Mouse (Mus musculus): ENCODE data around the gene Fam216a.

DNA sequence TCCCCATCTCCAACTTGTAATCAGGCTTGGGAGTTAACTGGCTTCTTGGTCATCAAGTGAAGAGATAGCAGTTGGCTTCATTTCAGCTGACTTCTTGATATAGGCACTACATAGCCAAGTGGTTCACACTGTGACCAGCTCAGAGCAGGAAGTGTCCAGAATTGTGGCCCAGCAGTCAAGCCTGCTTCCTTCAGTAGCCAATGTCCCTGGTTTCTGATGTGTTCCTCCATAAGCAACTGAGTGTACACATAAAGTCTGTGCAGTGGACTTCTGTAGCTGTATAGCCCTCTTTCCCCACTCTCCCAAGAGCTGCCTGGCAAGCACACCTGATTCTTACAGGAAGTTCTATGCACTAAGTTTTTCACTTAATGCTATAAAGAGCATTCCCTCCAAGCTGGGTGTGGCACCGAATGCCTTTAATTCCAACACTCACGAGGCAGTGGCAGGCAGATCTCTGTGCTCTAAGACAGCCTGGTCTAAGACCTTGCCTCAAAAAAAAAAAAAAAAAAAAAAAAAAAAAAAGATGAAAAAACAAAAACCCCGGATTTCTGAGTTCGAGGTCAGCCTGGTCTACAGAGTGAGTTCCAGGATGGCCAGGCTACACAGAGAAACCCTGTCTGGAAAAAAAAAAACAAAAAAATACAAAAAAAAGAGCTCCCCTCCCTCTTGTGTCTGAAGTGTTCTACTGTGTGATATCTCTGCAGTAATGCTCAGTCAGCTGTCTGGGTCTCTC is 5.1 kb upstream of the Fam216a start:
- TF ChIP-seq CTCF (IDR thresholded peaks at IDR 0.05; ENCODE audit: control insufficient read depth, insufficient read depth, insufficient read length) (no peak), USF1 (IDR thresholded peaks at IDR 0.05; ENCODE audit: low read depth) (no peak), MYOG (IDR thresholded peaks at IDR 0.05; ENCODE audit: control insufficient read depth, extremely low read depth, insufficient read length) (no peak), MYOD1 (IDR thresholded peaks at IDR 0.05; ENCODE audit: control insufficient read depth, insufficient read length, low read depth) (no peak), MAX (IDR thresholded peaks at IDR 0.05) (no peak), CEBPB (IDR thresholded peaks at IDR 0.05; ENCODE audit: low read depth) (no peak)
